Mouse (Mus musculus) brown adipose tissue, adult 24 weeks (tissue): ENCODE results near the gene Ccdc83. TPM values are rescaled to one million over a fixed set of nuclear protein-coding genes. Genes with fewer than 3 reads are reported as not detected.
"Not testable (repeated sequence)": the region's sequence is repeated elsewhere in the genome, so short reads cannot be mapped to it uniquely, and the experiment has no call there.

ENCODE experiments used
- H3K27ac ChIP-seq: fragments of 200-500 bp; replicated peaks from 2 replicates; pipeline ENCODE4 v1.5.1; 2012; ENCODE audit warnings: low read depth, mild to moderate bottlenecking, low read length
- H3K4me1 ChIP-seq: fragments of 200-500 bp; 2 replicates; pipeline ENCODE4 v1.6.1; 2012; ENCODE audit warnings: low read length, mixed read lengths; ENCODE audit not compliant: control insufficient read depth, insufficient read depth, insufficient read length
- H3K4me3 ChIP-seq: fragments of 200-500 bp; 2 replicates; pipeline ENCODE4 v1.5.1; 2012; ENCODE audit warnings: low read depth, mild to moderate bottlenecking, low read length, moderate library complexity; ENCODE audit not compliant: insufficient read depth
- polyA plus RNA-seq: library from polyadenylated mRNA; stranded (reverse); fragments of >200 nt; gene quantifications from 2 replicates; pipeline ENCODE4 v1.2.4, GENCODE M21; 2012; ENCODE audit not compliant: missing spikeins, insufficient read depth, insufficient read length

Ccdc83 gene
- polyA plus RNA-seq, 1 experiment = not detected

GRCm38 (mm10) chr7:90279136-90279535 is 13.6 kb upstream of the Ccdc83 start:
- H3K4me1 ChIP-seq = no peaks in the 10 kb centered on the region
- H3K4me3 ChIP-seq = no peak overlapping the region
- no peak overlapping the region for H3K27ac ChIP-seq

GRCm38 (mm10) chr7:90277769-90278168 is 12.2 kb upstream of the Ccdc83 start:
- Histone ChIP-seq H3K4me3 (no peak overlapping the region), H3K4me1 (no peaks in the 10 kb centered on the region), H3K27ac (no peak overlapping the region)

DNA sequence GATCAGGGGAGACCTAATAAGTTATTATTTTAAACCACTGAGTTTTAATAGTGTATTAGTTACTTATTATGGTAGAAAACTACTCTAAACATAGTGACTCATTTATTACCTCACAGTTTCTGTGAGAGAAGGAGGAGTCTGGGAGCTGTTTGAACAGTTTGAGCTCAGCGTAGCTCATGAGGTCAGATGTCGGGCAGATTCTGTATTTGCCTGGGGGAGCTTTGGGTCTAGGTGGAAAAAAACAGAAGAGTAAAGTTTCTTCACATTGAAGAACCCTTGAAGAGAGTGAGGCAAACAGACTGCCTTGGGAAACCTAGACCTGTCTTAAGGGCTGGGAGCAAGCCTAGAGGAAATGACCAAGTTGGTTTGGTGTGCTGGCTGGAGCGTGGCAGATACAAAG is 11.7 kb upstream of the Ccdc83 start:
- Histone ChIP-seq H3K4me3 (no peak overlapping the region), H3K27ac (no peak overlapping the region), H3K4me1 (no peaks in the 10 kb centered on the region)

GRCm38 (mm10) chr7:90274561-90275100 is 9.1 kb upstream of the Ccdc83 start:
- Histone ChIP-seq H3K4me1 (no peaks in the 10 kb centered on the region), H3K27ac (no peak overlapping the region), H3K4me3 (no peak overlapping the region)

DNA sequence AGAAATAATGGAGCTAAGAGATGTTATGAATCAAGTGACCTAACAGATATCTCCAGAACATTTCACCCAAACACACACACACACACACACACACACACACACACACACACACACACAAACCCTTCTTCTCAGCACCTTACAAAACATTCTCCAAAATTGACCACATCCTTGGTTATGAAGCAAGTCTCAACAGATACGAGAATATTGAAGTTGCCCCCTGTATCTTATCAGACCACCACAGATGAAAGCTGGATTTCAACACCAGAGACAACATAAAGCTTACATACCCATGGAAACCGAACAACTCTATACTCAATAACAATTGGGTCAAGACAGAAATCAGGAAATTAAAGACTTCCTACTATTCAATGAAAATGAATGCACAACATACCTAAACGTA is 4.6 kb upstream of the Ccdc83 start:
- Histone ChIP-seq H3K4me1 (no peaks in the 10 kb centered on the region), H3K27ac (no peak overlapping the region), H3K4me3 (no peak overlapping the region)

DNA sequence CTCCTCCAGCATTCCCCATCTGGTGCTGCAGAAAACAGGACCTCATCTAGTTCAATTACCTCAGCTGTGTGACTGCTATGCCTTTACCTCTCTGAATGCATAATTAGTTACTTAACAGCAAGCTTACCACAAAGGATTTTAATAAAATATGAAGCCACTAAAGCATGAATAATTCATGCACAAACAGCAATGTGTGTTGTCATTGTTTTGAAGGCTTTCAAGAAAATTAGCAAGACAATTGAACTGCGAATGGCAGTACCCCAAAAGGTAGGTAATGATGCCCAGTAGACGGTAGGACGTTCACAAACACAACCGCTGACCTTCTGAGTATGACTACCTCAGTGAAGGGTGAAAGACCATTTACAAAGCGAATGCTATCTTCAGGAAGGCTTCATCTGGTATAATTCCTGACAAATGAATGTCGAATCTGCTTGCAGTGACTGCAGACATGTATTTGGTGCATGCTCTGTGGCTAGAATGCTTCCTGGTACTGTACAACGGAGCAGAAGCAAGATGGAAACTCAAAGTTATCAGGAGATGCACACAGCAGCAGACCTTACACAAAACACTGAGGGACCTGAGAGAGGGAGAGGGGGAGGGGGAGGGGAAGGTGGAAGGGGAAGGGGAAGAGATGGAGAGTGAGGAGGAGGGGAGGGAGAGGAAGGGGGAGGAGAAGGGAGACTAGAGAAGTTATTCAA is 3.5 kb downstream of the Ccdc83 start:
- Histone ChIP-seq H3K27ac (no peak overlapping the region), H3K4me3 (no peak overlapping the region)

DNA sequence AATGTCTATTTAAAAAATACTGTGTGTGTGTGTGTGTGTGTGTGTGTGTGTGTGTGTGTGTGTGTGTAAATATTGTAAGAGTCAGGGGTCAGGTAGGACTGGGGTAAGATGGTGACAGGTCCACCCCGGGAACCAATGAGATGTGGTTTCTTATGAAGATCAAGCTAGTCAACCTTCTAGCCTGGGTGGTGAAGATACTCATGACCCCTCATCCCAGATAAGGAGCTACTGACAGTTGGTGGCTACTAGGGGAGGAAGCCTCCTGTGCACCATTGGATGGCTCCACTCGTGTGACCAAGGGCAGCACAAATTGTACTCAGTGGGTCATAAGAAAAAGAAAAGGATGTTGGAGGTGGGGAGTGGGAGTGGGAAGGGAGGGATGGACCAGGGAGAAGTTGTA is 5.7 kb downstream of the Ccdc83 start:
- no peak overlapping the region for H3K27ac ChIP-seq
- no peak overlapping the region for H3K4me3 ChIP-seq
- H3K4me1 ChIP-seq = 0 out of 2 replicates have a peak, but pooled peaks cover 2% of the 10 kb centered on the region

More for the DNA sequence above, 3.5 kb downstream of the Ccdc83 start:
- H3K4me1 ChIP-seq = 0 out of 2 replicates have a peak, but pooled peaks cover 2% of the 10 kb centered on the region

DNA sequence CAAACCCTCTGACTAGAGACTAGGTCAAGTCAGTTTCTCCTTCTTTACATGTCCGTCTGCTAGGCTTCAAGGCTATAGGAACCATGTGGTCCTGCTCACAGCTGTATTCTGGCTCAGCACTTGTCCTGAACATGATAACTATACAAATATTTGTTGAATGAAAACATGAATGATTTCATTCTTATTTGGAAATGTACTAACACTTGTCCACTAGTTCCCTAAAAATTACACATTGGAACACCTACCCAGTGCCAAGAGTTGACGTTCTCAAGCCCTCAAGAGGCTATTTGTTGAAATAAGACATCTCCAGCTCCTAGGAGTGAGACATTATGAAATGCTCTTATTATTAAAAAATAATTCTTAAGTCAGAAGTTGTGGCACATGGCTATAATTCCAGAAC is 6.9 kb downstream of the Ccdc83 start:
- Histone ChIP-seq H3K4me3 (no peak overlapping the region), H3K27ac (no peak overlapping the region), H3K4me1 (0 out of 2 replicates have a peak, but pooled peaks cover 2% of the 10 kb centered on the region)

- Histone ChIP-seq H3K4me1 (no peaks in the 10 kb centered on the region), H3K4me3 (no peak overlapping the region), H3K27ac (no peak overlapping the region)
Observed at GRCm38 (mm10) chr7:90252946-90253345, 12.6 kb downstream of the Ccdc83 start.

- Histone ChIP-seq H3K4me1 (no peaks in the 10 kb centered on the region), H3K27ac (0 out of 2 replicates have a peak overlapping the region, but pooled peaks have one; percentile 10), H3K4me3 (no peak overlapping the region)
Observed at GRCm38 (mm10) chr7:90243643-90244042, 21.9 kb downstream of the Ccdc83 start.

GRCm38 (mm10) chr7:90243151-90243550 is 22.4 kb downstream of the Ccdc83 start:
- Histone ChIP-seq H3K4me3 (no peak overlapping the region), H3K27ac (0 out of 2 replicates have a peak overlapping the region, but pooled peaks have one; percentile 3), H3K4me1 (no peaks in the 10 kb centered on the region)

DNA sequence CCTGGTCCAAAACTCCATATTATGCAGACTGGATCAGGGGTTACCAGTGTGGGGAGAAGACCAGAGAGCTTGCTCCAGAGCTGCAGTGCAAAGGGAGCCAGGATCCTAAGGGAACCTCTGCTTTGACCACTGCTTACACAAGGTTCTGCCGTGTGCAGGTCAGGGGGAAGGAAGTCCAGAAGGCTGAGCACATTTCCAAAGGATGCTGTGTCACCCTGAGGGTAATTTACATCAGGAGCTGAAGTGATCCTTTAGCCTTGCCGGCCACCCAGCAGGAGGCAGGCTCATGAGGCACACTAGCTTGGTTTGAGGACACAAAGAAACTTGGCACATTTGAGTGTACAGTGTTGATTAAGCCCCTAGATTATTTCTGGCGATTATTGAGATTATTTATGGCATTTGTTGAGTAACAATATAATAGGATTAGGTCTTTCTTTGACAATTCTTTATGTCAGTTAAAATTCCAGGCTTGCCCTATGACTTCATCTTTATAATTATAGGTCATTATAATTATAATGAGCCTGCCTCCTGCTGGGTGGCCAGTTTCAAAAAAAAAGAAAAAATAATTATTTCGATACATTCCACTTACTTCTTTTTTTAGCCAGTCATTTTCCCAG is 29.2 kb downstream of the Ccdc83 start:
- peaks cover 22% of the 10 kb centered on the region for H3K4me1 ChIP-seq
- H3K27ac ChIP-seq = peak overlapping the region; percentile 73

GRCm38 (mm10) chr7:90233921-90234320 is 31.7 kb downstream of the Ccdc83 start:
- H3K4me1 ChIP-seq = peaks cover 24% of the 10 kb centered on the region
- H3K27ac ChIP-seq = peak overlapping the region; percentile 96
- H3K4me3 ChIP-seq = no peak overlapping the region; the same call in 1 of the 2 replicates

More for the DNA sequence above, 29.2 kb downstream of the Ccdc83 start:
- no peak overlapping the region for H3K4me3 ChIP-seq

DNA sequence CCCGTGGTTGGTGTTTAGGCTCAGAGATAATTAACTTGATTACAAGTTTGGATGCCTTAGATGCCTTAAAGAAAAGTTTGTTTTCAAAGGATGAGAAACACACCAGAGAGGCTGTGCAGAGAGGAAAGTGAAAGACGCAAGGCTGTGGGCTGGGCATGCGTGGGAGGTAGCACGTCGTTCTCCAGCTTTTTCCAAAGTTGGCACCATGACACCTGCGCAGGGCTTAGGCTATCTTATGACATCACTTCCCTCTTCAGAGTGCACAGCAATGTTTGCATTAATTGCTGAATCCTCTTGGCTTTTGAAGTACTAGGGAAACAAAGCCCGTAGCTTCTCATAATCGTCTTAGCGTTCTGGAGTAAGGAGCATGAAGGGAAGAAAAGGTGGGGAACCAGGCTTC is 34.1 kb downstream of the Ccdc83 start:
- Histone ChIP-seq H3K4me1 (peaks cover 24% of the 10 kb centered on the region), H3K4me3 (no peak overlapping the region), H3K27ac (no peak overlapping the region; the same call in 1 of the 2 replicates)

DNA sequence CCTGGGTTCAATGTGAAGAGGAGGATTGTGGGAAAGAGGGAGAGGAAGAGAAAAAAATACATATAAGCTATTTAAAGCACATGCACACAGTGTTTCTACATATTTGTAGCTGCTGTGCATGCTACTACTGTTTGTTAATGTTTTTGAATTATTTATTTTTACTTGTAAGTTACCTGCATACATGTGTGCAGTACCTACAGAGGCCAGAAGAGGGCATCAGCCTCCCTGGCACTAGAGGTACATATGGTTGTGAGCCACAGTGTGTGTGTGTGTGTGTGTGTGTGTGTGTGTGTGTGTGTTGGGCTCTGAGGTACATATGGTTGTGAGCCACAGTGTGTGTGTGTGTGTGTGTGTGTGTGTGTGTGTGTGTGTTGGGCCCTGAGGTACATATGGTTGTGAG is 36.7 kb downstream of the Ccdc83 start:
- H3K4me3 ChIP-seq, H3K27ac ChIP-seq: not testable (repeated sequence)
- H3K4me1 ChIP-seq = peaks cover 20% of the 10 kb centered on the region
